Mouse (Mus musculus) splenic B cell, adult 2 months (primary cell): ENCODE measurements around the gene Il15.

Source experiments
- DNase-seq: peaks from one replicate; pipeline ENCODE4 v3.0.0-alpha.2; 2011; ENCODE audit warnings: low read depth, low spot score
- H3K27me3 ChIP-seq: 2 replicates; pipeline ENCODE4 v1.6.1; 2012; ENCODE audit warnings: mild to moderate bottlenecking, low read length, moderate library complexity, mixed read lengths; ENCODE audit not compliant: control insufficient read depth, poor library complexity, insufficient read depth, severe bottlenecking
- H3K36me3 ChIP-seq: 2 replicates; pipeline ENCODE4 v1.6.1; 2012; ENCODE audit warnings: mild to moderate bottlenecking, low read length, moderate library complexity, mixed read lengths; ENCODE audit not compliant: control insufficient read depth, poor library complexity, insufficient read depth, severe bottlenecking

Gene Il15

DNA sequence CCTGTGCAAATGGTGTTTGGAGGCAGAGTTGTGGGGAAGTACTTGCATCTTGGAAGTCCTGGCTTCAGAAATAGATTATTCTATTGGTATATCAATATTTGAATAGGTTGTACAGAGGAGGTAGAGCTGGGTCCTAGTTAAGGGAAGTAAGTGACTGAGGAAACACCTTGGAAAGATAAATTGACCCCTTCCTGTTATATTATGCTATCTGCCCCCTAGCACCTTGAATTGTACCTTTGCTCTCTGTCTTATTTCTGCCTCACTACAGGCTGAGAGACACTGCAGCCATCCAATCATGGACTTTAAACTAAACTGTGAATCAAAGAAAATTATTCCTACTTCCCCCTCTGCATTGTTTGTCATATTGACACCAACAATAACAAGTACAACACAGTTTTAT is 17.2 kb downstream of the Il15 start:
- no peak for DNase-seq
- H3K36me3 ChIP-seq, result no peaks in the 10 kb centered on the region

GRCm38 (mm10) chr8:82384458-82385234 is 18.4 kb downstream of the Il15 start:
- no peaks in the 10 kb centered on the region for H3K27me3 ChIP-seq
- H3K36me3 ChIP-seq, result no peaks in the 10 kb centered on the region
- no peak for DNase-seq

More for the DNA sequence above, 17.2 kb downstream of the Il15 start:
- no peaks in the 10 kb centered on the region for H3K27me3 ChIP-seq

- H3K27me3 ChIP-seq, result no peaks in the 10 kb centered on the region
- DNase-seq, result peak; percentile 21
- H3K36me3 ChIP-seq, result no peaks in the 10 kb centered on the region
Measured at GRCm38 (mm10) chr8:82383346-82383745, 19.7 kb downstream of the Il15 start.

GRCm38 (mm10) chr8:82382316-82382715 is 20.7 kb downstream of the Il15 start:
- Histone ChIP-seq H3K36me3 (no peaks in the 10 kb centered on the region), H3K27me3 (no peaks in the 10 kb centered on the region)
- DNase-seq, result peak; percentile 31

- peak; percentile 18 for DNase-seq
- no peaks in the 10 kb centered on the region for H3K27me3 ChIP-seq
- H3K36me3 ChIP-seq, result no peaks in the 10 kb centered on the region
Measured at GRCm38 (mm10) chr8:82374470-82374869, 28.6 kb downstream of the Il15 start.

DNA sequence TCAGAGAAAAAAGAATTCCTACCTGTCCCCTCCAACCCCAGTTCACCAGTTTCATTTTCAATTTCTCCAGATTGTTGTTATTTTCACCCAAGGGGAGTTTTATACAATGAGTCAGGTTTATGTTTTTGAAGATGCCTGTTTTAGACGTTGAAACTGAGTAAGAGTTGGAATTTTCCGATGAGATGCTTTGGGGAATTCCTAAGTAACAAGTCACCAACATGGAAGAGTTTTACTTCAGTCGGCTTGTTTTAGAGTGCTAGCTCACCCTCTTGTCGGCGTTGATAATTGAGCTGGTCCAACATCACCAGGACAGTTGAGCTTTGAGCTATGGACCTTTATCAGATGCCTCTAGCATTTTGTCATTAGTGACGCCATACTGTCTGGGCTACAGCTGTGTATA is 30.2 kb downstream of the Il15 start:
- DNase-seq, result no peak
- Histone ChIP-seq H3K36me3 (no peaks in the 10 kb centered on the region), H3K27me3 (no peaks in the 10 kb centered on the region)

DNA sequence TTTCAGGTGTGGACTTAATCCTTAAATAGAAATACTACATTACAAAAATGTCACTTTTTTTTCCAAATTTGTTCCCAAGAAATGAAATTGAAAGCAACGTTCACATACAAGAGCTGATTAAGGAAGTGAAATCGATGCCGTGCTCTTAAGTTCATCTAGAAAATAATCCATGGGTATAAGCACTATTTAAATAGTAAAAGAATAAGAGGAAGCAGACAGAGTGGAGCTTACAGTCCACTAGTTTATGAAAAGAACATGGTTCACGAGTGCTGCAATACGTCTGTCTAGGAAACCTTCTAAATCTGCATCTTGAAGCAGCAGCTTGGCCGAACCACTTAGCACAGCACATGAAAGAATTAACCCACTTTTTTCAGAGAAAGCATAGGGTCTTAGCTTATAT is 32.4 kb downstream of the Il15 start:
- DNase-seq, result peak; percentile 36
- Histone ChIP-seq H3K27me3 (no peaks in the 10 kb centered on the region), H3K36me3 (no peaks in the 10 kb centered on the region)

DNA sequence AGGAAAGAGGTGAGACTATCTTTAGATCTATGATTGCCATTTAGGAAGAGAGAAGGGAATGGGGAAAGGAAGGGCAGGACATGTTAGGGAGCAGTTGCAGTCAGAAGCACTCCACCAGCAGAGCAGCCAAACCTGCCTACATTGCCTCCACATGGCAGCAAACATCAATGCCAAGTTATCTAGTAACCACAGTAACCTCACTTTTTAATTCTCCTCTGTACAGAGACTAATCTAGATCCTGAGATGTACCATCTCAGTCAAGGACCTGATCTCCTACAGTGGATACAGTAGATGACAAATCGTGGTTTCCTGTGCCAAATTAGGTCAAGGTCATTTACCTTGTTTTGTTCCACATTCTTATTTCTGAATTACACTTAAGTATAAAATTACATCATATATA is 42.0 kb downstream of the Il15 start:
- DNase-seq, result no peak

GRCm38 (mm10) chr8:82356091-82356490 is 46.9 kb downstream of the Il15 start:
- no peaks in the 10 kb centered on the region for H3K36me3 ChIP-seq
- DNase-seq, result no peak
- H3K27me3 ChIP-seq, result no peaks in the 10 kb centered on the region

More for the DNA sequence above, 42.0 kb downstream of the Il15 start:
- Histone ChIP-seq H3K27me3 (no peaks in the 10 kb centered on the region), H3K36me3 (no peaks in the 10 kb centered on the region)

DNA sequence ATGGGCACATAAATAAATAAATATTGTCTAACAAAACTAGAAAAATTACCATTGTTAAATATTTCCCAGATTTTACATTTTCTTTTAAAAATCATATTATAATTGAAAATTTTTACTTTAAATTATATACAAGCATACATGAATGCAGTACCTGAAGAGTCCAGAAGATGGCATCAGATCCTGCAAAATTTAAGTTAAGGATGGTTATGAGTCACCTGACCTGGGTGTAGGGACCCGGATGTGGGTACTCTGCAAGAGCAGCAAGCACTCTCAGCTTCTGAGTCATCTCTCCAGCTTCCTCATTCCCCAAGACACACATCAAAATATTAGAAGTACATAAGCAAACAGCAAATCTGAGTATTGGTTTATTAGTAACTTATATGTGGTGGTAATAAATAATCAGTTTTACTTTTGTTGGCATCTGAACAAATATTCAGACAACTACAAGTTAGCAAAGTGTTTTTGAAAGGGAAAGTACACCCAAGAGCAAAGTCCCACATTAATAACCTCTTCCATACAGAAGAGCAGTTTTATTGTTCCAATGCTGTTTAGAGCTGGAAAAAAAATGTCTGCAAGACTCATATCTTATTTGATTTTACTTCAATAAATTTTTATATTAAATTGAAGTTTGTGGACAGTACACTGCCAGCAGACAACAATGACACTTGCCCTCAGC is 51.6 kb downstream of the Il15 start:
- peak; percentile 69 for DNase-seq
- Histone ChIP-seq H3K27me3 (no peaks in the 10 kb centered on the region), H3K36me3 (no peaks in the 10 kb centered on the region)

DNA sequence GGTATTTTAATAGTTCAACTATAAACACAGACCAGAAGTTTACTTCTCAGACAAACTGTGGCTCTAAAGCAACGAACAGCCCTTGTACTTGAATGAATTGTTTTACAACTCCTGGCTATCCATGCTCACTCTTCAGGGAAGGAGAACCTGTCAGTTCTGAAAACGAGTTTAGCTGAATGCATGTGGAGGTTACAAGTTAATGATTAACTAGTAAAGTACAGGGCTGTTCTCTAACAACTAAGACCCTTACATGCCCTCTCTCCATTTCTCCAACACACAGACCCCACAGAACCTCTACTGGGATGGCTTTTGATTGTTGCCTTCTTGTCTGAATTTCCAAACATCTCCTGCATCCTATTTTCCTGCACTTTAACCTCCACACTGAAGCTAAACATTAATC is 53.7 kb downstream of the Il15 start:
- no peaks in the 10 kb centered on the region for H3K27me3 ChIP-seq
- DNase-seq, result no peak
- H3K36me3 ChIP-seq, result no peaks in the 10 kb centered on the region

DNA sequence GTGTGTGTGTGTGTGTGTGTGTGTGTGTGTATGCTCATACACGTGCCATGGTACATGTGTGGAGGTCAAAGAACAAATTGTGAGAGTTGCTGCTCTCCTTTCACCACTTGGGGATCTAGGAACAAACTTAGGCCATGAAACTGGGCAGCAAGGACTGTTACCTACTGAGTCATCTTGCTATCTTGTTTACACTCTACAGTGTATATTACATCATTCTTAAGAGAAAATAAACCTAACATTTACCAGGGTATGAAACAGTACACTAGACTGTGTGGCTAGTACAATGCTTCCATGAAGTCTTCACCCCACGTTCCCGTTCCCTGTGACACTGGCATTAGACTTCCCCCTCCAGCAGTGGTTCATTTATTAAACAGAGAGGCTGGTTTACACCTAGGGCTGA is 56.5 kb downstream of the Il15 start:
- no peaks in the 10 kb centered on the region for H3K36me3 ChIP-seq

DNA sequence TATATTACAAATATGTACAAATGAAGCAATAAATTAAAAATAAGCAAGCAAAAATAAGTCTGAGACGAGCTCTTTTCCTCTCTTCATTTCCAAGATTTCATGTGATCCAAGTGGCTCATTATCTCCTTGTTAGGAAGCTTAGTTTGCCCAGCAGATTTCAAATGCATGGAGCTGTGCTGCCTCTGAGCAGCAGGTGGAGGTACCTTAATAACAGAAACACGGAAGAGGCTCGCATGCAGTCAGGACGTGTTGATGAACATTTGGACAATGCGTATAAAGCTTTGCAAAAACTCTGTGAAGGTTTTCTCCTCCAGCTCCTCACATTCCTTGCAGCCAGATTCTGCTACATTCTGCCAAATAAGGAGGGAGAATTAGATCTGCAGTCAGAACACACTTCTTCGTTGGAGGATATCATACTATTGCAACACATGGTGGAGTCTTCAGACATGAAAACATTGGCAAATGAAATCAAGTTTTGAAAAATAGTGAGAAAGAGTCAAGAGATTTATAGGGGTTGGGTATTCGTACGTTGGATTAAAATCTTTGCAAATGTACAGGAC is 71.3 kb downstream of the Il15 start:
- Histone ChIP-seq H3K36me3 (no peaks in the 10 kb centered on the region), H3K27me3 (no peaks in the 10 kb centered on the region)
- no peak for DNase-seq

More for the DNA sequence above, 56.5 kb downstream of the Il15 start:
- no peak for DNase-seq
- no peaks in the 10 kb centered on the region for H3K27me3 ChIP-seq

DNA sequence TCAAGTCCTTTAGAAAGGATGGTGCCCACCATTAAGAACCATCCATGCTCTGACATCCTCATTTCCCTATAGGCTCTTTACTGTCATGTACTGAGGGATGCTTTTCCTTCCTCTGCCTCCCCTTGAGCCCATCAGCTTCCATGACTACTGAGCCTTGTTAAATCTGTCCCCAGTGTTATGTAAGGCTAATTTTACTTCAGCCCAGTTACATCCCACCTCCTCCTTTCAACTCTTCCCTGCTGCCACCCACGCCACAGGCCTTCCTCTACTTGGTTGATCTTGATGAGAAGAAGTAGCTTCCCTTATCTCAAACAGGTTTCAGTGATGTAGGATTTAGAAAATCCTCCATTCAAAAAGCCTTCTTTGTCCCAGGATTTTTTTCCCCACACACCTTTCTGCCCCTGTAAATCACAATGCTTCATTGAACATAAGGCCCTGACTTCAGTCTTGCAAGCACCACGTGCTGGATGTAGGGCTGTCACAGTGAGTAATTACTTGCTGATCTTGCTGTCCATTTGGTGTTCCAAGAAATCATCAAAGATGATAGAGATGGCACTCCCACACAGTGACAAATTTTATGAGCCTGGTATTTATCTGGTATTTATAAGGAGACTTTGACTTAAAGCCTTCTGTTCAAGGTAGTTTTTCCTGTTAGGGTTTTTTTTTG is 74.9 kb downstream of the Il15 start:
- DNase-seq, result no peak
- H3K36me3 ChIP-seq, result no peaks in the 10 kb centered on the region
- H3K27me3 ChIP-seq, result no peaks in the 10 kb centered on the region

GRCm38 (mm10) chr8:82326061-82326460 is 77.0 kb downstream of the Il15 start:
- Histone ChIP-seq H3K36me3 (no peaks in the 10 kb centered on the region), H3K27me3 (no peaks in the 10 kb centered on the region)
- no peak for DNase-seq
